11 mouse cellular contexts compared by ENCODE assay signal in genomic region chr5:96208543-96208942, GRCm38 (mm10). TPM values are rescaled to one million over a fixed set of nuclear protein-coding genes. Genes with fewer than 3 reads are reported as not detected.
DNase-seq lines count a peak whose midpoint lies in the region; ATAC-seq lines count a peak whose summit lies in the region.
"Had no signal": no experiment of that assay in that cellular context is flagged by ENCODE, and none has a peak within 500 bp of the region (broad histone marks: within the 10 kb centered on the region; RNA-seq: fewer than 3 reads in every experiment).

No protein-coding gene starts in this region.

- H3K4me3 ChIP-seq in hindbrain, embryonic 14.5 days (replicated peaks; ENCODE audit: low read length) = peak overlapping the region; percentile 94; the same call in 1 of the 2 replicates
- no peak overlapping the region for H3K4me3 ChIP-seq in hindbrain, embryonic 13.5 days
- H3K4me3 ChIP-seq in neural tube, embryonic 13.5 days = no peak overlapping the region
- H3K4me3 ChIP-seq in neural tube, embryonic 15.5 days (replicated peaks) = no peak overlapping the region

- H3K4me1 ChIP-seq in hindbrain, embryonic 14.5 days (replicated peaks; ENCODE audit: control insufficient read depth, insufficient read depth, low read length) = peaks cover 17% of the 10 kb centered on the region
- H3K4me1 ChIP-seq in hindbrain, embryonic 13.5 days (replicated peaks) = peaks cover 14% of the 10 kb centered on the region
- peaks cover 16% of the 10 kb centered on the region for H3K4me1 ChIP-seq in neural tube, embryonic 13.5 days (replicated peaks)
- H3K4me1 ChIP-seq in neural tube, embryonic 15.5 days = peaks cover 13% of the 10 kb centered on the region

- no peak for ATAC-seq in hindbrain, embryonic 14.5 days (ENCODE audit: low FRiP score)
- no peak for ATAC-seq in hindbrain, embryonic 13.5 days (ENCODE audit: low FRiP score)
- ATAC-seq in neural tube, embryonic 13.5 days (ENCODE audit: low read depth) = no peak
- no peak for ATAC-seq in neural tube, embryonic 15.5 days (ENCODE audit: low FRiP score)
- 0 out of 2 replicates have a peak, but pooled peaks have one; percentile 10 for ATAC-seq in megakaryocyte progenitor cell, adult 5-6 weeks (replicated peaks; ENCODE audit: poor library complexity)
- no peak for ATAC-seq in erythroid progenitor cell, adult 5-6 weeks (replicated peaks; ENCODE audit: low FRiP score, poor library complexity, severe bottlenecking)

- H3K27ac ChIP-seq in hindbrain, embryonic 14.5 days = no peak overlapping the region
- no peak overlapping the region for H3K27ac ChIP-seq in hindbrain, embryonic 13.5 days
- H3K27ac ChIP-seq in neural tube, embryonic 13.5 days (replicated peaks) = no peak overlapping the region
- no peak overlapping the region for H3K27ac ChIP-seq in neural tube, embryonic 15.5 days (replicated peaks)

- WGBS in hindbrain, embryonic 14.5 days = 67% methylated on average over 4 of the region's 4 CpGs
- 68% methylated on average over 4 of the region's 4 CpGs for WGBS in hindbrain, embryonic 13.5 days
- 74% methylated on average over 4 of the region's 4 CpGs for WGBS in neural tube, embryonic 13.5 days
- WGBS in neural tube, embryonic 15.5 days = 63% methylated on average over 4 of the region's 4 CpGs

- H3K4me2 ChIP-seq in hindbrain, embryonic 14.5 days (replicated peaks) = peak overlapping the region; percentile 82
- no peak overlapping the region for H3K4me2 ChIP-seq in hindbrain, embryonic 13.5 days
- H3K4me2 ChIP-seq in neural tube, embryonic 13.5 days = peak overlapping the region; percentile 80
- no peak overlapping the region for H3K4me2 ChIP-seq in neural tube, embryonic 15.5 days

- no peaks in the 10 kb centered on the region for H3K27me3 ChIP-seq in hindbrain, embryonic 14.5 days (ENCODE audit: control insufficient read depth, insufficient read depth, low read length)
- 0 out of 2 replicates have a peak, but pooled peaks cover 4% of the 10 kb centered on the region for H3K27me3 ChIP-seq in hindbrain, embryonic 13.5 days
- H3K27me3 ChIP-seq in neural tube, embryonic 13.5 days = no peaks in the 10 kb centered on the region
- H3K27me3 ChIP-seq in neural tube, embryonic 15.5 days (replicated peaks) = no peaks in the 10 kb centered on the region

- H3K36me3 ChIP-seq in hindbrain, embryonic 14.5 days (replicated peaks; ENCODE audit: control insufficient read depth, insufficient read depth) = no peaks in the 10 kb centered on the region
- no peaks in the 10 kb centered on the region for H3K36me3 ChIP-seq in hindbrain, embryonic 13.5 days
- no peaks in the 10 kb centered on the region for H3K36me3 ChIP-seq in neural tube, embryonic 13.5 days
- no peaks in the 10 kb centered on the region for H3K36me3 ChIP-seq in neural tube, embryonic 15.5 days

- H3K9ac ChIP-seq in hindbrain, embryonic 14.5 days = no peak overlapping the region
- no peak overlapping the region for H3K9ac ChIP-seq in hindbrain, embryonic 13.5 days
- no peak overlapping the region for H3K9ac ChIP-seq in neural tube, embryonic 13.5 days
- no peak overlapping the region for H3K9ac ChIP-seq in neural tube, embryonic 15.5 days (replicated peaks)

- no peak for DNase-seq in hindbrain, embryonic 14.5 days (ENCODE audit: low spot score)
- DNase-seq in cerebellum, postnatal 14 days = no peak
- DNase-seq in cerebellum, adult 9-11 months = no peak
- DNase-seq: adrenal gland, postnatal 14 days; cerebellum, postnatal 25 days had no signal

- H3K9me3 ChIP-seq in hindbrain, embryonic 14.5 days (ENCODE audit: control insufficient read depth, low read length) = no peaks in the 10 kb centered on the region
- H3K9me3 ChIP-seq in hindbrain, embryonic 13.5 days = no peaks in the 10 kb centered on the region
- H3K9me3 ChIP-seq in neural tube, embryonic 13.5 days = no peaks in the 10 kb centered on the region
- no peaks in the 10 kb centered on the region for H3K9me3 ChIP-seq in neural tube, embryonic 15.5 days (replicated peaks)
- H3K9me3 ChIP-seq: G1E had no signal

RNA-seq across cellular contexts. Expression of gene Mrpl1, which starts 0.8 kb away (rescaled TPM):
- 18.5 and 19.0 TPM in 2 replicates for polyA plus RNA-seq in hindbrain, embryonic 14.5 days (2014; fragmentation: Nextera tagmentation; extraction: Ambion mirVana)
- 18.5 and 19.8 TPM in 2 replicates for polyA plus RNA-seq in hindbrain, embryonic 13.5 days (2015; fragmentation: Nextera tagmentation; extraction: Ambion mirVana)
- 17.1 and 17.7 TPM in 2 replicates for polyA plus RNA-seq in neural tube, embryonic 13.5 days (2015; fragmentation: Nextera tagmentation; extraction: Ambion mirVana)
- polyA plus RNA-seq in neural tube, embryonic 15.5 days (2015; fragmentation: Nextera tagmentation; extraction: Ambion mirVana) = 15.5 and 19.1 TPM in 2 replicates
- 34.5 and 41.4 TPM in 2 replicates for total RNA-seq in megakaryocyte progenitor cell, adult 5-6 weeks (2015)
- total RNA-seq in megakaryocyte progenitor cell, adult 5-6 weeks (2017) = 48.3 and 69.1 TPM in 2 replicates
- 7.1 and 9.4 TPM in 2 replicates for total RNA-seq in erythroid progenitor cell, adult 5-6 weeks (2015; ENCODE audit: low replicate concordance)
- 10.7 and 11.9 TPM in 2 replicates for total RNA-seq in erythroid progenitor cell, adult 5-6 weeks (2017; ENCODE audit: low replicate concordance)

RNA-seq across cellular contexts. Expression of gene Cnot6l, which starts 44.6 kb away (rescaled TPM):
- polyA plus RNA-seq in hindbrain, embryonic 14.5 days (2014; fragmentation: Nextera tagmentation; extraction: Ambion mirVana) = 19.1 and 20.0 TPM in 2 replicates
- polyA plus RNA-seq in hindbrain, embryonic 13.5 days (2015; fragmentation: Nextera tagmentation; extraction: Ambion mirVana) = 13.3 and 14.7 TPM in 2 replicates
- polyA plus RNA-seq in neural tube, embryonic 13.5 days (2015; fragmentation: Nextera tagmentation; extraction: Ambion mirVana) = 13.0 and 13.7 TPM in 2 replicates
- polyA plus RNA-seq in neural tube, embryonic 15.5 days (2015; fragmentation: Nextera tagmentation; extraction: Ambion mirVana) = 15.3 and 21.1 TPM in 2 replicates
- 98.5 and 108 TPM in 2 replicates for total RNA-seq in megakaryocyte progenitor cell, adult 5-6 weeks (2015)
- total RNA-seq in megakaryocyte progenitor cell, adult 5-6 weeks (2017) = 43.9 and 67.9 TPM in 2 replicates
- total RNA-seq in erythroid progenitor cell, adult 5-6 weeks (2015; ENCODE audit: low replicate concordance) = 18.0 and 20.5 TPM in 2 replicates
- total RNA-seq in erythroid progenitor cell, adult 5-6 weeks (2017; ENCODE audit: low replicate concordance) = 7.0 and 8.0 TPM in 2 replicates

Comparison
In these comparisons a context has a peak if more than half of its experiments do, and no peak if none do; other contexts are left out.
1. H3K4me2 ChIP-seq: peak in hindbrain, embryonic 14.5 days (single experiment) and neural tube, embryonic 13.5 days (single experiment); none in hindbrain, embryonic 13.5 days (single experiment) and neural tube, embryonic 15.5 days (single experiment).